Mouse (Mus musculus): ENCODE data around the gene Plscr1.

DNA sequence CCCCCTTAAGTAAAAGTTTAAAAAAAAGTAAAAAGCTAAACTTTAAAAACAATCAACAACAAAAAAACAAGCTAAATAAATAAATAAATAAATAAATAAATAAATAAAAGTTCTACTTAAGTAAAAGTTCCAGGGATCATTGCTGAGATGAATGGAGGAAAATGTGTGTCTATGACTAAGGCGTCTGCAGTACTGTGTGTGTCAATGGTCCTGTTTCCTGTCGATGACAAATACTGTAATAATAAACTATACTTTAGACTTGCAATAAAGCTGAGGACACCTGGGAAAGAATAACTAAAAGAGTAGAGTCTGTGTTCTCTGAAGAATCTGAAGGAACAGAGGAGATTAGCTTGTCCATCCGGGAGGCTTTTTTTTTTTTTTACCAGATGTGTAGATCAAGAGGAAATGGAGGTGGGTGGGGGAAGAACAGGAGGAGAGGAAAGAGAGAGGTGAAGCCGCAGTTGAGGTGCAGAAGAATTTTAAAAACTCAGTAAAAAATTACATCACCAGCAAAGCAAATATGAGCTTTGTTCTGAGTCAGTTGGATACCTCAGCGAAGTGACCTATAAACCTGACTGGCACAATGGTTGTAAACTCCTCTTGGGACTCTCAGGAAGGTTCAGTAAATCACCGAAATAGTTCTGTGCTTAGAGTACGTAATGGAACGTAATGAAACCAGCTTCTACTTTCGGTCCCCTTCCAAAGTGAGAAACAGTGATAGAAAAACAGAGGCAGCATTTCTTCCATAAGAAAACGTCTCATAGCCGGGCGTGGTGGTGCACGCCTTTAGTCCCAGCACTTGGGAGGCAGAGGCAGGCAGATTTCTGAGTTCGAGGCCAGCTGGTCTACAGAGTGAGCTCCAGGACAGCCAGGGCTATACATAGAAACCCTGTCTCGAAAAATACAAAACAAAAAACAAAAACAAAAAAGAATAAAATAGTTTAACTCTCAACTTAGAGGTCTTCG, 20.4 kb upstream of the Plscr1 start:
- no peak for TF ChIP-seq CTCF (IDR thresholded peaks at IDR 0.05; ENCODE audit: control insufficient read depth, insufficient read depth, low read length)
- TF ChIP-seq POLR2A (IDR thresholded peaks at IDR 0.05; ENCODE audit: borderline replicate concordance, control insufficient read depth, low read depth, low read length), result no peak
